Mouse (Mus musculus) left cerebral cortex, postnatal 14 days (tissue): ENCODE measurements at regions not wholly inside any gene's neighbourhood (a gene's known extent, or its start where the extent isn't known, plus 50 kb on each side); places are given as distances from the start of the nearest gene placed in this dataset.
A peak's percentile ranks its signal among the peaks of the same experiment; 100 is the strongest.
"Not testable (repeated sequence)": the region's sequence is repeated elsewhere in the genome, so short reads cannot be mapped to it uniquely, and the experiment has no call there.

Source experiments
- DNase-seq, 2 experiments: peaks; one replicate each; pipeline ENCODE4 v3.0.0; 2021 to 2022; ENCODE audit warnings: low spot score in 2 of 2, mixed read lengths in 1 of 2
- intact Hi-C: fragments of 180-260 bp; cut with DNase I; formaldehyde crosslinking; loops from one replicate; pipeline ENCODE4 v1.15.1; 2025

DNA sequence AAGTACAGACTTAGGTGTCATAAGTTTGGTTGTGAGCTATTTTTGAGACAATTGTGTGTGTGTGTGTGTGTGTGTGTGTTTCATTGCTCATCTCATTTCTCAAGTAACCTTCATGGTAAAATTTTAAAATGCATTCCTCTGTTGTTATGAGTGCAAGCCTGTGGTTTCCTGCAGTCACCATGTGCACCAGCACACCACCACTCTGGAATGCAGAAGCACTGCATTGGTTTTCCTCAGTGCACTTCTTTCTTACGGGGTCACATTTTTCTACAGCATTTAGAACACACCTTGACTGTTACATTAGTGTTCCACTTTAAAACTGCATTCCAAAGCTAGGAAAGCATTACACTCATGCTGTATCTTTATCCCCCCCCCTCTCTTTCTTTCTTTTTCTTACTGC lies 446.2 kb upstream of the Olfr1507 start:
- intact Hi-C loops, DNase-seq: not testable (repeated sequence)

GRCm38 (mm10) chr14:52920138-52920537 lies 424.6 kb upstream of the Olfr1507 start:
- intact Hi-C loops, DNase-seq: not testable (repeated sequence)

GRCm38 (mm10) chr14:52913814-52914213 lies 418.3 kb upstream of the Olfr1507 start:
- intact Hi-C loops, DNase-seq: not testable (repeated sequence)

DNA sequence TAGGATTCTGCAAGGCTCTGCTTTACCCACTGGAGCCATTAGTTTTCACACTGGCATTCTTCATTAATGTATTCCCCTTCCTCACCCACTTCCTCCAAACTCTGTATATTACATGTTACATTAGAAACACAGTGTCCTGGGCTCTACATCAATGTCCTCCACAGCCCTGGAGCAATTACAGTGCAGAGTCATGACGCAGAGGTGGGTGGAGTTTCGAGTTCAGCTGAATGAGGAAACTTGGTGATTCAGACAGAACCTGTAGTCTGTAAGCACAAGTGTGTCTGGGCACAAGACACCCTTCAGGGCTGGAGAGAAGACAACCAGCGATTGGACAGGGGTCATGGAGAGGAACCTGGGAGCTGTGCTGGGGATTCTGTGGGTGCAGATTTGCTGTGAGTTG lies 404.1 kb upstream of the Olfr1507 start:
- intact Hi-C loops, DNase-seq: not testable (repeated sequence)

DNA sequence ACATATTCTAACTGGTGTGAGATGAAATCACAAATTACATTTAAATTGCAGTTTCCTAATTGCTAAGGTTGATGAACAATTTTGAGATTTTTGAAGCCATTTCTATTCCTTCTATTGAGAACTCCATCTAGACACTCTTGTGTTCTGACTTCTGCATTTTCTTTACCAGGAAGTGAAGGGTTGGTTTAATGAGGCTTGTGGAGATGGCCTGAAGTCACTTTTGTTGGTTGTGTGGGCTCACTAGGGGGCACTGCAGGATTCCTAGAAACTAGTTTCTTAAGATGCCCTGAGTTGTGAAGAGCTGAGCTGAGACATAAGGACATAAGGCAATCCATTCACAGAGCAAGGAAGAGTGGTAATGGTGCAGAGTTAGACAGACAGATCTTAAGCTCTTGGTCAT lies 402.8 kb upstream of the Olfr1507 start:
- DNase-seq, intact Hi-C loops: not testable (repeated sequence)

- DNase-seq, intact Hi-C loops: not testable (repeated sequence)
These were observed 384.4 kb upstream of the Olfr1507 start for GRCm38 (mm10) chr14:52879978-52880377.

GRCm38 (mm10) chr14:52863841-52864240 lies 368.3 kb upstream of the Olfr1507 start:
- intact Hi-C loops, DNase-seq: not testable (repeated sequence)

DNA sequence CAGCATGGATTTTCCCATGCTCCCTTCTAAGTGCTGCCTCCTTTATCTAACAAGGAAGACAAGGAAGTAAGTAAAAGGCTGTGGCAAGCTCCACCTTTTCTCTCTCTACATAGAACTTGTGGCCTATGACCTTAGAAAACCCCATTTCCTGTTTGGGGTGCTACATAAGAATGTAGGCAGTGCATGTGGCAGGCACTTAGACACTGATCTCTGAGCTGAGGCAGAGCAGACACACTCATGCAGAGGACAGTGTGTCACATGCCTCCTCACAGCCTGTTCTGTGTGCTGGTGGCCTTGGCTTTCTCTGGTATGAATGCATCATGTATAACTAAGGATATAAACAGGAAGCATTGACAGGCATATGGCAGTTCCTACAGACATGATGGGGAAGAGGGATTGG lies 367.6 kb upstream of the Olfr1507 start:
- DNase-seq, intact Hi-C loops: not testable (repeated sequence)

DNA sequence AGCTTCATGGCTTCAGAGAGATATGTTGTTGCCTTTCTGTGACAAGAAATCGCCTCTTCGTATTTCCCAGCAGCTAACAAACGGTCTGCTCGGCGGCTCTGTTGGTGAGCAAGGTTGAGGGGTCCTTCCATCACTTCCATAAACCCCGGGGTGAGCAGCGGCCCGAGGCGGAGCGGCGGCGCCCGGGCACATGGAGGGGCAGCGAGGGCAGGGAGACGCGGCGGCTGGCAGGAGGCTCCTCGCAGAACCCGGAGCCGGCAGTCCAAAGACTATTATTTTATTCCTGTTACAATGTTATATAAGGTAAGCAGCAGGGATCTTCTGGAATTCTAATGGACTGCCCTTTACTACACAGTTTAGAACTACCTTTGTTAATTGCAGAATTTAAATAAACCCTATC lies 366.9 kb upstream of the Olfr1507 start:
- intact Hi-C loops, DNase-seq: not testable (repeated sequence)

DNA sequence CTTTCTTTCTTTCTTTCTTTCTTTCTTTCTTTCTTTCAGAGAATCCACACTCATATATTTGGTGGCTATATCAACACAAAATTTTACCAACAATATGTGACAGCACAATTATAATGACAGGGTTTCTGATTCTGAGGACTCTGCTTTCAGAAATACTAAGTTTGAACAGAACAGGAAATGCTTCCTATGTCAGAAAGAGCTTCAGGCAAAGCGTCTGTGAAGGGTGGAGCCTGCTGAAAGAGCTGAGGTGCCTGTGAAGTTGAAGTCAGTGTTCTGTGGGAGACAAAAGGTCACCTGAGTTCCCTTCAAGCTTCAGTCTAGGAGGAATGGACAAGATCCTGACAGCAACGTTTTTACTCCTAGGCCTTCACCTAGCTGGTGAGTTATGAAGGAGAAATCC lies 359.8 kb upstream of the Olfr1507 start:
- intact Hi-C loops, DNase-seq: not testable (repeated sequence)

- not testable (repeated sequence) for DNase-seq
These were observed 358.0 kb upstream of the Olfr1507 start for GRCm38 (mm10) chr14:52853598-52853997.

DNA sequence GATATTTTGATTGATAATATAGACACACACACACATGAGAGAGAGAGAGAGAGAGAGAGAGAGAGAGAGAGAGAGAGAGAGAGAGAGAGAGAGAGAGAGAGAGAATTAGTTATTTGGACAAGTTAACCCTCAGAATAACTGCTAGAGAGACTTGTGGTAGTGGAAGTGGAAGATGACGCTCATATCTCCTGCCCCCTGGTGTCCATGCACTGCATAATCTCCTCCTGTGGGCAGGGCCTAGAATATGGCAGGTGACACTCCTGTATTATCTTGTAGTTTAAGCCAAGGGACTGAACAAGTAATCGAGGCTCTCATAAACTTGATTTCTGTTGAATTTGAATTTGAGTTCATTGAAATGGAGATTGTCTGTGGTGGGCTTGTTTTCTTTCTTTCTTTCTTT lies 352.4 kb upstream of the Olfr1507 start:
- DNase-seq, intact Hi-C loops: not testable (repeated sequence)

More at GRCm38 (mm10) chr14:52853598-52853997, 358.0 kb upstream of the Olfr1507 start:
- intact Hi-C loops: not testable (repeated sequence)

GRCm38 (mm10) chr14:52824005-52824404 lies 328.5 kb upstream of the Olfr1507 start:
- DNase-seq, intact Hi-C loops: not testable (repeated sequence)

GRCm38 (mm10) chr14:52821617-52822016 lies 326.1 kb upstream of the Olfr1507 start:
- intact Hi-C loops, DNase-seq: not testable (repeated sequence)

DNA sequence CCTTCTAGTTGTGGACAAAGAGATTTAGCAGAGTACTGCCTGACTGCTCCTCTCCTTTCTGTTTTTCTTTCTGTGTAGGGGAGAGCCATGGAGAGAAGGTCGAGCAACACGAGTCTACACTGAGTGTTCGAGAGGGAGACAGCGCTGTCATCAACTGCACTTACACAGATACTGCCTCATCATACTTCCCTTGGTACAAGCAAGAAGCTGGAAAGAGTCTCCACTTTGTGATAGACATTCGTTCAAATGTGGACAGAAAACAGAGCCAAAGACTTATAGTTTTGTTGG lies 315.5 kb upstream of the Olfr1507 start:
- intact Hi-C loops, DNase-seq: not testable (repeated sequence)

- DNase-seq: peak; percentile 76 to 83
These were observed 315.0 kb upstream of the Olfr1507 start for GRCm38 (mm10) chr14:52810275-52811127.

GRCm38 (mm10) chr14:52801705-52802104 lies 306.2 kb upstream of the Olfr1507 start:
- DNase-seq, intact Hi-C loops: not testable (repeated sequence)

More at GRCm38 (mm10) chr14:52810275-52811127, 315.0 kb upstream of the Olfr1507 start:
- intact Hi-C loops: not testable (repeated sequence)

- DNase-seq, intact Hi-C loops: not testable (repeated sequence)
These were observed 297.1 kb upstream of the Olfr1507 start for GRCm38 (mm10) chr14:52792600-52792999.

DNA sequence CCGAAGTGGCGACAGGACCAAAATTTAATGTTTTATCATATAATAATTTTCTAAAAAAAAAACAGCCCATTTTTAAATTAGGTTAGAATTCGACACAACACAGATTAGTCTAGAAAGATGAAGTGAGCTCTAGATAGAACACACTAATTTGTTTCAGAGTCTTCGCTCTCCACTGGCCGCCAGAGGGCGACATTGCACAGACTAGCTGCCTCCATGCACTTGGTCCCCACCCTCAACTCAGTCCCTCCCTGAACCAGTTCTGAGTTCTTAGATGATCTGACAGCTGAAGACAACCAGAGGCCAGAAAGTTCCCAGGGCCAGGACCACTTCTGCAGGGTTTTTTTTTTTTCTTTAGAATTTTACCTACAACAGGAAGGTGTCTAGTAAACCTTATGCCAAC lies 296.3 kb upstream of the Olfr1507 start:
- DNase-seq: peak in 1 of 2 experiments; percentile 4
- intact Hi-C loops: not testable (repeated sequence)

GRCm38 (mm10) chr14:52782832-52783231 lies 287.3 kb upstream of the Olfr1507 start:
- intact Hi-C loops, DNase-seq: not testable (repeated sequence)

DNA sequence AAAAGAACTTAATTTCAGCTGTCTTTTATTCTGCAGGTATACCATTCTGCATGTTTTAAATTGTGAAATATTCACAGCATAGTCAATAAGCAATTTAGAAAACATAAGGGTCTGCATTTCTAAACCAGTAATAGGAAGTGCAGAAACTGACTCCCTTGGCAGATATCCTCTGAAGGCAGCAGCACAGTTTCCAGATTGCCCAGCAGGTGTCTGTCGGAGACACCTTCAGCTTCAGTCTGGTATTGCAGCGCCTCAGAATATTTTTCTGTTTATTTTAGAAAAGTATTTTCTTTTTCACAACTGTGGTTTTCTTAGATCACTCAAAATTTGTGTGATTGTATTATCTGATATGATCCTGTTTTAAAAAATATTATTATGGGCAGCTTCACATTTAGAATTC lies 280.3 kb upstream of the Olfr1507 start:
- DNase-seq: peak; percentile 6 to 9
- intact Hi-C loops: not testable (repeated sequence)
